Mouse (Mus musculus): ENCODE results near the gene Olfr266. TPM values are rescaled to one million over a fixed set of nuclear protein-coding genes. Genes with fewer than 3 reads are reported as not detected.

Olfr266 gene
- not detected in 2 replicates for polyA plus RNA-seq (2016; fragmentation: Nextera tagmentation; extraction: Ambion mirVana)

- no peak for ATAC-seq (ENCODE audit: low FRiP score, low read depth)
- WGBS, result 89% methylated on average over 1 of the region's 1 CpGs
- no peaks in the 10 kb centered on the region for H3K27me3 ChIP-seq (replicated peaks)
- H3K9ac ChIP-seq, result no peak within 1 kb of the TSS
- no peaks in the 10 kb centered on the region for H3K36me3 ChIP-seq
- no peak within 1 kb of the TSS for H3K4me2 ChIP-seq (replicated peaks)
- no peaks in the 10 kb centered on the region for H3K9me3 ChIP-seq
- H3K4me3 ChIP-seq, result no peak within 1 kb of the TSS
- H3K27ac ChIP-seq, result no peak within 1 kb of the TSS
- H3K4me1 ChIP-seq, result no peaks in the 10 kb centered on the region
Measured at GRCm38 (mm10) chr3:106826187-106826586, at the start of gene Olfr266. Olfr266 (minus strand) TSS chr3:106826287.

GRCm38 (mm10) chr3:106875626-106876025 lies 49.5 kb upstream of the Olfr266 start:
- Histone ChIP-seq H3K4me2 (replicated peaks) (no peak overlapping the region), H3K27me3 (replicated peaks) (no peaks in the 10 kb centered on the region), H3K9ac (no peak overlapping the region), H3K4me3 (no peak overlapping the region), H3K4me1 (no peaks in the 10 kb centered on the region), H3K27ac (no peak overlapping the region), H3K36me3 (no peaks in the 10 kb centered on the region), H3K9me3 (no peaks in the 10 kb centered on the region)
- WGBS, result 90% methylated on average over 1 of the region's 1 CpGs
- ATAC-seq (ENCODE audit: low FRiP score, low read depth), result no peak

- no peaks in the 10 kb centered on the region for H3K4me1 ChIP-seq
- no peaks in the 10 kb centered on the region for H3K36me3 ChIP-seq
- H3K27me3 ChIP-seq (replicated peaks), result no peaks in the 10 kb centered on the region
- no peaks in the 10 kb centered on the region for H3K9me3 ChIP-seq
- H3K27ac ChIP-seq, result no peak overlapping the region
- H3K4me2 ChIP-seq (replicated peaks), result no peak overlapping the region
- H3K9ac ChIP-seq, result no peak overlapping the region
- no peak overlapping the region for H3K4me3 ChIP-seq
- no peak for ATAC-seq (ENCODE audit: low FRiP score, low read depth)
Measured at GRCm38 (mm10) chr3:106872893-106873292, 46.8 kb upstream of the Olfr266 start.

GRCm38 (mm10) chr3:106832107-106832506 lies 6.0 kb upstream of the Olfr266 start:
- Histone ChIP-seq H3K36me3 (no peaks in the 10 kb centered on the region), H3K27ac (no peak overlapping the region), H3K4me3 (no peak overlapping the region), H3K9me3 (peaks cover 7% of the 10 kb centered on the region; the same call in 1 of the 2 replicates), H3K9ac (no peak overlapping the region), H3K4me2 (replicated peaks) (no peak overlapping the region), H3K27me3 (replicated peaks) (no peaks in the 10 kb centered on the region), H3K4me1 (no peaks in the 10 kb centered on the region)
- WGBS, result 83% methylated on average over 1 of the region's 1 CpGs
- no peak for ATAC-seq (ENCODE audit: low FRiP score, low read depth)

- no peak overlapping the region for H3K9ac ChIP-seq
- no peaks in the 10 kb centered on the region for H3K27me3 ChIP-seq (replicated peaks)
- ATAC-seq (ENCODE audit: low FRiP score, low read depth), result no peak
- no peak overlapping the region for H3K4me3 ChIP-seq
- H3K27ac ChIP-seq, result no peak overlapping the region
- no peaks in the 10 kb centered on the region for H3K9me3 ChIP-seq
- no peak overlapping the region for H3K4me2 ChIP-seq (replicated peaks)
- no peaks in the 10 kb centered on the region for H3K36me3 ChIP-seq
- no peaks in the 10 kb centered on the region for H3K4me1 ChIP-seq
- WGBS, result 75% methylated on average over 2 of the region's 2 CpGs
Measured at GRCm38 (mm10) chr3:106817676-106818075, 8.4 kb downstream of the Olfr266 start.

- H3K27ac ChIP-seq, result no peak overlapping the region
- no peak overlapping the region for H3K9ac ChIP-seq
- 68% methylated on average over 2 of the region's 2 CpGs for WGBS
- no peak overlapping the region for H3K4me2 ChIP-seq (replicated peaks)
- no peaks in the 10 kb centered on the region for H3K27me3 ChIP-seq (replicated peaks)
- H3K4me3 ChIP-seq, result no peak overlapping the region
- no peaks in the 10 kb centered on the region for H3K36me3 ChIP-seq
- ATAC-seq (ENCODE audit: low FRiP score, low read depth), result no peak
- H3K4me1 ChIP-seq, result no peaks in the 10 kb centered on the region
- H3K9me3 ChIP-seq, result no peaks in the 10 kb centered on the region
Measured at GRCm38 (mm10) chr3:106808972-106809695, 17.0 kb downstream of the Olfr266 start.

GRCm38 (mm10) chr3:106798079-106798478 lies 28.0 kb downstream of the Olfr266 start:
- ATAC-seq (ENCODE audit: low FRiP score, low read depth), result no peak
- Histone ChIP-seq H3K4me3 (no peak overlapping the region), H3K27ac (no peak overlapping the region), H3K4me1 (no peaks in the 10 kb centered on the region), H3K4me2 (replicated peaks) (no peak overlapping the region), H3K36me3 (no peaks in the 10 kb centered on the region), H3K9me3 (no peaks in the 10 kb centered on the region), H3K27me3 (replicated peaks) (no peaks in the 10 kb centered on the region), H3K9ac (no peak overlapping the region)

- H3K27me3 ChIP-seq (replicated peaks), result no peaks in the 10 kb centered on the region
- no peak within 1 kb of the TSS for H3K4me2 ChIP-seq (replicated peaks)
- H3K9me3 ChIP-seq, result no peaks in the 10 kb centered on the region
- H3K36me3 ChIP-seq, result no peaks in the 10 kb centered on the region
- no peak within 1 kb of the TSS for H3K27ac ChIP-seq
- ATAC-seq (ENCODE audit: low FRiP score, low read depth), result no peak
- H3K9ac ChIP-seq, result no peak within 1 kb of the TSS
- no peaks in the 10 kb centered on the region for H3K4me1 ChIP-seq
- 84% methylated on average over 2 of the region's 2 CpGs for WGBS
- no peak within 1 kb of the TSS for H3K4me3 ChIP-seq
Measured at GRCm38 (mm10) chr3:106789930-106790329, 36.2 kb downstream of the Olfr266 start, which contains the start of gene Cd53. Cd53 (minus strand) TSS chr3:106790149.

- Histone ChIP-seq H3K9ac (no peak overlapping the region), H3K27ac (no peak overlapping the region), H3K4me2 (replicated peaks) (no peak overlapping the region), H3K27me3 (replicated peaks) (no peaks in the 10 kb centered on the region), H3K4me1 (no peaks in the 10 kb centered on the region), H3K36me3 (no peaks in the 10 kb centered on the region), H3K4me3 (no peak overlapping the region), H3K9me3 (no peaks in the 10 kb centered on the region)
- 59% methylated on average over 2 of the region's 2 CpGs for WGBS
- no peak for ATAC-seq (ENCODE audit: low FRiP score, low read depth)
Measured at GRCm38 (mm10) chr3:106788440-106788887, 37.6 kb downstream of the Olfr266 start.

- Histone ChIP-seq H3K27me3 (replicated peaks) (no peaks in the 10 kb centered on the region), H3K36me3 (no peaks in the 10 kb centered on the region), H3K4me3 (no peak overlapping the region), H3K9ac (no peak overlapping the region), H3K4me1 (no peaks in the 10 kb centered on the region), H3K27ac (no peak overlapping the region), H3K9me3 (no peaks in the 10 kb centered on the region), H3K4me2 (replicated peaks) (no peak overlapping the region)
- no peak for ATAC-seq (ENCODE audit: low FRiP score, low read depth)
Measured at GRCm38 (mm10) chr3:106787972-106788371, 38.1 kb downstream of the Olfr266 start.

- Histone ChIP-seq H3K36me3 (no peaks in the 10 kb centered on the region), H3K9ac (no peak overlapping the region), H3K9me3 (no peaks in the 10 kb centered on the region), H3K4me1 (no peaks in the 10 kb centered on the region), H3K27me3 (replicated peaks) (no peaks in the 10 kb centered on the region), H3K4me2 (replicated peaks) (no peak overlapping the region), H3K27ac (no peak overlapping the region), H3K4me3 (no peak overlapping the region)
- ATAC-seq (ENCODE audit: low FRiP score, low read depth), result no peak
- WGBS, result 89% methylated on average over 3 of the region's 3 CpGs
Measured at GRCm38 (mm10) chr3:106785130-106785529, 41.0 kb downstream of the Olfr266 start.

- Histone ChIP-seq H3K4me3 (no peak overlapping the region), H3K27ac (no peak overlapping the region), H3K36me3 (no peaks in the 10 kb centered on the region), H3K9ac (no peak overlapping the region), H3K27me3 (replicated peaks) (no peaks in the 10 kb centered on the region), H3K4me2 (replicated peaks) (no peak overlapping the region), H3K4me1 (no peaks in the 10 kb centered on the region), H3K9me3 (no peaks in the 10 kb centered on the region)
- WGBS, result 91% methylated on average over 1 of the region's 1 CpGs
- ATAC-seq (ENCODE audit: low FRiP score, low read depth), result no peak
Measured at GRCm38 (mm10) chr3:106771834-106772233, 54.3 kb downstream of the Olfr266 start.

Data from neural tube, embryonic 12.5 days (tissue).